Mouse (Mus musculus): ENCODE measurements at regions not wholly inside any gene's neighbourhood (a gene's known extent, or its start where the extent isn't known, plus 50 kb on each side); places are given as distances from the start of the nearest gene placed in this dataset.

DNA sequence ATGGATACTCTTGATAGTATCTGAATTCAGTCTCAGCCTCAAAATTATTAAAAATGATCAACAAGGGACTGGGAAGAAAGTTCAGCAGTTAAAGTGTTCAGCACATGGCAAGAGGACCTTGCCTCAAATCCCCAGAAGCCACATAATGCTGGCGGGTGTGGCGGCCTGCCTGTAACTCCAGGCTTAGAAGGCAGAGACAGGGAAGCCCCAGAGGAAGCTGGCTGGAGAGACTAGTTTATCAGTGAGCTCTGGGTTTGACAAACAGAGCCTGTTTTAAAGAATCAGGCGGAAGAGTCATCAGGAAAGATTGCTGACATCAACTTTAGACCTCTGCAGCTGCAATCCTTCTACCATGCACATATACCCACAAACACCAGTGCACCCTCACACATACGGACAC lies 52.1 kb upstream of the Fyn start:
- no peak for DNase-seq

DNA sequence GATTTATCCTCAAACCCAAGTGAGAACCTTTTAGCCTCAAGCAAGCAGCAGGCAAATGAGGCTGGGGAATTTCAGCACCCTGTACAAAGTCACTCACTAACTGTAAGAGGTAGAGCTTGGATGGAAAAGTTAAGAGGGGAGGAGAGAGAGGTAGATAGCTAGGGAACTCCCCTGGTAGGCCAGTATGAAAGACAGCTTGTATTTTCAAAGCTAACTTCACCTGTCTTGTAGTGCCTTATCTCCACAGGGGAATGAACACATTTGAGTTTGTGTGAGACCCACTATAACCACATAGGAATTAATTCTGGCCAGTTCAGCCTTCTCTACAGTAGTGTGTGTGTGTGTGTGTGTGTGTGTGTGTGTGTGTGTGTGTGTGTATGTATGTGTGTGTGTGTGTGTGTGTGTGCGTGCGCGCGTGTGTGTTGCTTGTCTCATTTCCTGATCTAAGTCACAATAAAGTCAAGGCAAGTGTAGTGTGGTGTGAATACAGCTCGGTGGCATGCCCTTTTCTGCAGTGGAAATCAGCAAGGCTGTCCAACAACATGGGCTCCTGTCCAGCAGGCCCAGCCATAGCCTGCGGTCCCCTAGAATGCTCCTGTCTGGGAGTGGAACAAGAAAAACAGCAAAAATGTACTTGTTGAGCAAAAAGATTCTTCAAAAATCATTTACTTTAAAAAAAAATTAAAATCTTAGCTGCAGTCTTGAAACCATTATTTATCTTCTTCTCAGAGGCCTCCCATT lies 53.1 kb upstream of the Fyn start:
- DNase-seq: no peak

DNA sequence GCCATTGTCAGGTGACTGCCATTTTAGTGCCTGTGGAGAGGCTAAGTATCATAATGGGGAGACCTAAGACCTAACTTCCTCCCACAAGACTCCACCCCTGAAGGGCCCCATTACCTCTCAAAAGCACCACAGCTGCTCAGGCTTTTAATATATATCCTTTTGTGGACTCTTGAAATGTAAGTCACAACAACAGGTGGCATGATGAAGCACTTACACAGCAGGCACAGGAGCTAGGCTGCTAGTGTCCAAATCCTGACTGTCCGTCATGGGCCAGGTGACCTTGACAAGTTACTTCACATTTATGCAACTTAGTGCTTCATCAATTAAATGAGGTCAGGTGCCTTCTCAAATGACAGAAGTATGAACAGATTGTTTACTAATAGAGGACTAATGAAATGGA lies 57.2 kb upstream of the Fyn start:
- DNase-seq: no peak

DNA sequence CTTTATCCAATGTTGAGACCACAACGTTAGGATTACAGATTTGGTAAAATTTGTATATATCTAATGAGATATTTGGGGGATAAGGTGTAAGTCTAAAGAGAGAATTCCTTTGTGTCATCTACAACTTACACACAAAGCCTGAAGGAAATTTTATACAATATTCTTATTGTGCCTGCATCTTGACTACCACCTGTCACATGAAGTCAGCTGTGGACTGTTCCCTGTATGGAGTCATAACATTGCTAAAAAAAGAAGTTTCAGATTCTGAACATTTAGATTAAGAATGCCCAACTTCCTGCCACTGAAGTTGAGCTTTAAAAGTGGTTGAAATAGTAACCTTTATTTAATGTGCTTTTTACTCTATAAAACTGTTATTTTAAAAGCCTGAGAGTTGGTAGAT lies 60.1 kb upstream of the Fyn start:
- DNase-seq: no peak

DNA sequence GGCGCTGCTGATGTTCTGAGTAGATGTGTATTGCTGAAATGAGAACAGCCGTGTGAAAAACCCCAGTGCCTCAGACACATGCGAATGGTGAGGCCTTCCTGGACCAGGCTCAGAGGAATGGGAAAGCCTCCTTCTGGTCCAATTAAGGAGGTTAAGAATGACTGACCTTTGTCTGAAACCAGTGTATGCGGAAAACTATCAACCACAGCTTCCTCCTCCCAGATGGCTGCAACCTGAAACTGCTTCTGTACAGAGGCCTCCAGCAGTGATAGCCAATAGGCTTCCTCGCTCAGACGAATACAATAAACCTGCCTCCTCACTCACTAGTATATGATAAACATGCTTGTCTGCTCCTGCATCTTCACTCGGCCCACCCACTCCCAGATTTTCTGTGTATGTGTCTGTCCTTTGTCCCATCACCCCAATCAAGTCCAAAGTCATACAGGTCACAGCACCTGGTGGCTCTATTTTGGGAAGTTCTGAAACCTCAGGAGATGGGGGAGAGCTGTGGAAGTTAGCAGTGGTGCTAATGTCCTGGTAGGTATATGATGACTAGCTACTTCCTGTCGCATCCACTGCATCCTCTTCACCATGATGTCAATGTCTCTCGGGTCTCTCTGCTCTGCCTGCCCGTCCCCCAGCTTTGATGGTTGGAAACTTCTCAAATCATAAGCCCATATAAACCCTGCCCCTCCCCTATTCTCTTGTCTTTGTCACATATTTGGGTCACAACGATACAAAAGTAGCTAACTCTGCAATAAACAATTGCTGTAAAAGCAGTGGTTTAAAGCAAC lies 75.8 kb upstream of the Fyn start:
- no peak for DNase-seq

DNA sequence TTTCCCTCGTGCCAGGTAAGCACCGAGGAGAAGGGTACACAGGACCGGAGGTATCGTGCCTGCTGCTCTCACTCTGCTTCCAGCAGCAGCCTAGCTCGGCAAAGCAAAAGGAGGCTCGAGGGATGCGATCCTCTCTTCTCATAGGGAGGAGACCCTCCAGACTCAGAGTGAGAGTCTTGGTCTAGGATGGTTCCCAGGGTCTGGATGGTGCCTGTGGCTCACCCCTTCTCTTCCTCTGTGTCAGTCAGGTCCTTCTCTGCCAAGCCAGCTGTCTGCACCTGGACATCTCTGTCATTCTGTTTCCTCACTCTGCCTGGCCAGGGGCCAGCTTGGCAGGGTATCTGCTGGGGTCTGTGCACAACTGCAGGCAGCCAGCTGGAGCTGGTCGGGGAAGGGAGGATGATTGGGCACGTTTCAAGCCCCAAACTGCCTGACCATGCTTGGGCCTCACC lies 76.9 kb upstream of the Fyn start:
- peak; percentile 21 for DNase-seq

DNA sequence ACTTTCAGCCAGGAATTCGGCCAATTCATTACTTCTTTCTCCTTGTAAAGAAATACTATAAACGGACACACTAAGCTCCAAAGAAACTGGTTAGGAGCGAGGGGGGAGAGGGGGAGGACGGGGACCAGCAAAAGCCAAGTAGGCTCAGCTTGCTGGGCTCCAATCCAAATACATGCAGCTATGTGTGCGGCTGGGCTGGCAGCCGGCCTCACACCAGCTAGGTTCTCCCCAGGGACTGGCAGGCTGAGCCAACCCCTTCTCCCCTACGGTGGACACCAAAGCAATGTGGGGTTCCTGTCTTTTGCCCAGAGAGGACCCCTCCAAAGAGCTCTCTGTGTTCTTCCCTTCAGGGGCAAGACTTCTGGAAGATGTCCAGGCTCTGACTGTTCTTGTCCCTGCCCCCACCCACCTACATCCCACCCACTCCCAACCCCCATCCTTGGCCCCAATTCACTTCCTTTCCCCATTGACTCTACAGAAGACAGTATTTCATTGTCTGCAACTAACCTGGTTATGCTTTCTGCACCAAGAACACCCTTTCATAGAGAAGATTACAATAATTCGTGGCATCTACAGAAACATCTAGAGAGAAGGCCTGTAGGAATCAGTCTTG lies 77.4 kb upstream of the Fyn start:
- DNase-seq: peak; percentile 13

DNA sequence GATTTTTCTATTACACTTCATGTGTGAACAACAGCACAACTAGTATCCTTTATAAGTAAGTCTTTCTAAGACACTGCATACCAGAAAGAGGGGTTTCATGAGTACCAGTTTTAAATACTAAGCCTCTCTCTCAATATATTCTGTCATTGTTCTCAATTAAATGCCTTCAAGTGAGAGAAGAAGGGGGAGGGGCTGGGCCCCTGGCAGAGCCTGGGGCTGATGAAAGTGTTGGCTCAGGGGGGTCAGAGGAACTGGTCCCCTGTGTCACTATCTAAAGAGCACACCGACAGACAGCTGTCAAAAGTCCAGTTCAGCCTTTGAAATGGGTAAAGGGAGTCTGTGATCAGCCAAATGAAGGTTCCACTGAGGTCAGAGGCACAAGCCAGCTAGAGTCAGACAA lies 78.4 kb upstream of the Fyn start:
- no peak for DNase-seq

DNA sequence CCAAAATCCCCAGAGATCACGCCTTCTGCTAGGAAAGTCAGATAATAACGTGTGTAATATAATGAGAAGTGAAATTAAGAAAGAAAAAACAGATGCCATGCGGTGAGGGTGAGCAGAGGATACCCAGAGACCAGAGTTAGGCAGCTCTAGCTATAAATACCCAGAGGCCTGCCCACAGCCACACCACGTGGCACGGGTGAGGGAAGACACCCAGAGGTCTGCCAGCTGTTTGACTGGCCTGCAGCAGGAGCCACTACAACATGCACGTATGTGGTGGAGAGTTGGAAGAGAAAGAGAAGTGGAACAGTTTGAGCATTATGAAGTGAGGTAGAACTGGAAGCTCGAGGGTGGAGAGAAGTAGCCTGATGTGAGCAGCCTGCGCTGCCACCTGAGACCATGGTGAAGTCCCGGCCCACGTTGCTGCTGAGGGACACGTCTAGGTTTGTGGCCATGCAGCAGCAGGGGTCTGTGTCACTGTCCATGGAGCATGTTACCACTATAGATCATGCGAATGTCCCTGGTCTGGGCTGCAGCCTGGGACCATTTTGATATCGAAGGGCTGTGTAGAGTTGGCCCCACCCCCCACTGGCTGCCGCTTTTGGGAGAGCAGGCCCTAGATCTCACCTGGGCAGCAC lies 88.2 kb upstream of the Fyn start:
- DNase-seq: no peak

DNA sequence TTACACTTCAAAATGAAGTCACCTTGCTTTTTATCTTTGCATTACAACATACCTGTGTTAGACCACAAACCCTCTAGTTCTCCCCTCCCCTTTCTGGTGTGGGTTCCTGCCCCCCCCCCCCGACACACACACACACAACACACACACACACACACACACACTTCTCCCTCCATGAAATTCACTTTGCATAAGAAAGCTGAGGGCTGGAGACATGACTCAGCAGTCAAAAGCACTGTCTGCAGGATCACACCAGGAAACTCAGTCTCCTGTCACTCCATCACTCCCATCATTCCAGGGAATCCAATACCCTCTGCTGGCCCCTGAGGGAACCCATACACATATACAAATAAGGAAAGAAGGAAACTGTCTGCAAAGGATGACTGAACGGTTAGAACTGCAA lies 94.5 kb upstream of the Fyn start:
- DNase-seq: no peak

DNA sequence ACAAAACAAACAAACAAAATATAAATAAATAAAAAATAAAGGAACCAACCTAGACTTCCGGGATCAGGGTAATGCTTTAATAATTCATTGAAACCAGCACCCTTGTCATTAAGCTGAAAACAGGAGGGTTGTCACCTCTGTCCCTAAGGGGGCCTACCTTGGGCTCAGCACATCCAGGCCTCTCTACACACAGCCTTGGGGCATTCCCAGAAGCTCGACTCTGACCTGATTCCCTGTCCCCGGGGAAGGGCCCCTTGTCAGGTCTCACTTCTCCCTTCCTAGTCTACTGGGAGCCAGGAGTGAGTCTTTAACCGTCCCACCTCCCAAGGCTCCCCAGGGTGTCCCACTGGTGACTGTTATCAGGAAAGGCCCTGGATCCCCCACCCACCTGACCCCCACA lies 95.2 kb upstream of the Fyn start:
- DNase-seq: no peak

DNA sequence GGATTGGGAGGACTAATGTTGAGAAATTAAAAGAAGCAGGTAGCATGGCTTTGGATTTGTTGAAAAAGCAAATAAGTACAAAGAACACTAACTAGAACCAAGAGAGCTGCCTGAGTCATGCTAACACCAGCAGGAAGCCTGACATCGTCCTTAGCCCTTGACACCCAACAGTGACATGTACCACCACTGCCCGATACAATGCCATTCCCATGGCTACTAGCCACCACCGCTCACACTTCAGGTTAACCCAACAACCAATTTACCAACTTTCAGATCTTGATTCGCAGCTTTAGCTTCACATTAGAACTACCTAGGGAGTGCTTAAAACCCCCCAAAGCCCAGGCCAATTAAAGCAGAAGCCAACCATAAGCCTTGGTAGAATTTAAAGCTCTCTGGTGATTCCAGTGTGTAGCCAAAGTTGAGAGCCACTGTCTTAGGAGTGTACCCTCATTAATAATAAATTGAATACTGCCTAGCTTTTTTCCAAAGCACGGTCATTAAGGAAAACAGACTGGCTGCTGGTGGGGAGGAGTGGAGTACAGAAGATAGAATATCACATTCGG lies 96.2 kb upstream of the Fyn start:
- no peak for DNase-seq

DNA sequence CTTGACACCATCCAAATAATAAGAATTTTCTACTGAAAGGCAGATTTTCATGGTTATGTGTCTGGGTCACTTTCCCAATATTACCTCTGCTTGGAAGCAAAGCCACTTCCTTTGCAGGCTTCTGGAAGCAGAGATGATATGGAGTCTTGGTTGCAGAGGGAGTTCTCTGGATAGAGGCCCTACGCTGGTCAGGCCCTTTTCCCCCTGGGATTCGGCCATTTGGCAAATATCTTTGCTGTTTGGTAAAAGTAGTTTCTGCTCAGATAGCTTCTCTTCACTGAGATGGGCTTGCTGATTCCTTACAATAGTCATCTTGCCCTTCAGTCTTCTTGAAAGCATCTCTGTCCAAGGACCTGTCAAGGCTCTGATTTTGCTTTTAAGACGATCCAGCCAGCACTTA lies 98.2 kb upstream of the Fyn start:
- no peak for DNase-seq

DNA sequence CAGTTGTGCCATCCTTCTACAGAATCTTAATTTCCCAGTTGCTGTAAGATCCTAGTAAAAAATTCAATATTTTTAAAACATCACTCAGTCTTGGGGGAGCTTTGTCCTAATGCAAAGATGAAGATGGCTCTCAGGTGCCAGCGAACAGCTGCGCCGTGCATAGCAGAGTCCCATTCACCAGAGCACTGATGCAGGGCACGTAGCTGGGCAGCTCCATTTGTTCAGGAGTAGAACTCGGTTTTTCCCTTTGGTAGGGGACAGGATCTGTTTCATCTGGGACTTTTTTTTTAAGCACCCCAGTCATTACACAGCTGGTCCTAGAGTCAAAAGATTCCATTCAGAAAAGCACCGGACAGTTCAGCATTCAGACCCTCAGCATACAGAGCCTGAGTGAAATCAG lies 101.4 kb upstream of the Fyn start:
- no peak for DNase-seq

DNA sequence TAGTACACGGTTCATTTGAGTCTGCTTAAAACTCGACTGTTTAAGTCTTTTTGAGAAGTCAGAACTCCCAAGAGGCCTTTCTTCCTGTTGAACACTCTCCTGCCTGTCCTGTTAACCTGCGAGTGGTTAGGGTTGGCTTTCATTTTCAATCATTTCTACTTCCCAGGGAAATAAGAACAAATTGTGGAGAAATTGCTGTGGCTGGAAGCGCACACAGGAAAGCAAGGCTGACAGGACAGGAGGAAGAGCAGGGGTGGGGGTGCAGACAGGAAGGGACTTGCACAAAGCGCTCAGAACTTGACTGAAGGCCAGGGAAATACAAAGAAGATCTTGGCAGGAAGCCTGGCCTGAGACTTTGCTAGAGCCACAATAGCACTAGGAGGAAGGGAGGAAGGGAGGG lies 102.2 kb upstream of the Fyn start:
- DNase-seq: peak; percentile 70

DNA sequence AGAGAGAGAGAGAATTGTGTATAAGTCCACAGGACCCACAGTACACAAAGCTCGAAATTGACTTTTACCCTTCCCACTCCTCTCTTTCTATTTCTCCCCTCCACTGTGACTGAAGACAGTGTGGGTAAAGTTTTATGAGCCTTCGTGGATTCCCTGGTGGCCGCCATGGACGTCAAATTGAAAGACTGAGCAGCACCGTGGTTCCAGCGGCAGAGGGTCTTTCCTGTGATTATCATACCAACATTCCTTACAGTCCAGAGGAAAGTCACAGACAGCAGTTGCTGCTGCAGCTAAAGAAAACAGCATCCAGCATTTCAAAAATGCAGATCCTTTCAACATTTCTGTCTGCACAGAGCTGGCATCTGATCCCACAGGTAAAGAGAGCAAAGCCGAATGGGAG lies 98.9 kb upstream of the Ccn6 start:
- no peak for DNase-seq

DNA sequence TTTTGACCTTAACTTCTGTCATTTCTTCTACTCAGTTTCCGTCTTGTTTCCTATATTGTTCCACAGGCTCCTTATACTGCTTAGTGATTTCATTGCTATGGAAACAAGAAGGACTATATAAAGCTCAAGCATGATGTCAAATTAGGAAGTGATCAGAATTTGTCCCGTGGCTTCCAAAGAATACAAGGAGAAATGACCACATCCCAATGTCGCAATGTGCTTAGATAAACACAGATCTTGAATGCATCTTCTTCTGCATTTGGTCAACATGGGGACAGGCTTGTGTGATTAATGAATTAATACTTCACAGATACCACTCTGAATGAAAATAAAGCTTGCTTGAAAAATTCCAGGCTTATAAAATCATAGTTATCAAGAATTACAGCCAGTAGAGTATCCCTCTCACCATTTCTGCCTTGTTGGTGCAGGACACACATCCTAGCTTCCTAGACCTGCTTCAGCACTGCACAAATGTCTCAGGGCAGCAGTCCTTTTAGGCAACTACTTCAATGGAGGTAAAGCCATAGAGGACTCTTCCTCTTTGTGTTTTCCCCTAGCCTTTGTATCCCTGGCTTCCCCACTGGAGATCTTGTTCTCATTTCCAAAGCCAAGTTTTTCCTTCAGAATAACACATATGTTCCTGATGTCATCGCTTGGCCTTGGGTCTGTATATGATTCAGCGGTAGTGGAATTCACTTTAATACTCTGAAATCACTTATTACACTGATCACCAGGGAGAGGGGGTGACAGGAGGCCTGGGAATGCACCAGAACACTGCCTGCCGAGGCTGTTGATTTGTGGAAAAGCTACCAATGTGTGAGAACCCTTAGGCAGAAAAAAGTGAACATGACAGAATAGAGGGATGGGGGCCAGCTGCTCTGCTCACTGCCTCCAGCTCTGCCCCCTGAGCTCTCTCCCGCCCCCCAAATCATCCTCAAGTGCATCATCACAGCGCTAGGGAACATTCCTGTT lies 97.9 kb upstream of the Ccn6 start:
- DNase-seq: peak; percentile 38

DNA sequence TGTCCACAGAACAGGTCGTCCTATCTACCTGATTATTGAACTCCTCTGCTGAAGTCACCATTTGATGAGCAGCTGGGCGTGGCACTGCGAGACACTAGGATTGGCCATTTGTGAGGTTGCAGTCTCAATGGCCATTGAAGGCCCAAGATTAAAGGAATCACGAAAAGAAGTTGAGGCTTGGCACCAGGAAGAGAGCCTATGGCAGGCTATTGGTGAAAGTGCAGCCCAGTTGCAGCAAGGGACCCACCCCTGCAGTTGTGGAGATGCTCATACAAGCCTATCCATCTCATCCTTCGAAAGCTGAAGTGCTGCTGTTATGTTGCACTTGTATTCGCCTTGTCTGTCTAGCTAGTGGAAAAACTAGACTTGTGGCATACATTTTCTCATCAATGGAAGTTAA lies 96.5 kb upstream of the Ccn6 start:
- DNase-seq: no peak

DNA sequence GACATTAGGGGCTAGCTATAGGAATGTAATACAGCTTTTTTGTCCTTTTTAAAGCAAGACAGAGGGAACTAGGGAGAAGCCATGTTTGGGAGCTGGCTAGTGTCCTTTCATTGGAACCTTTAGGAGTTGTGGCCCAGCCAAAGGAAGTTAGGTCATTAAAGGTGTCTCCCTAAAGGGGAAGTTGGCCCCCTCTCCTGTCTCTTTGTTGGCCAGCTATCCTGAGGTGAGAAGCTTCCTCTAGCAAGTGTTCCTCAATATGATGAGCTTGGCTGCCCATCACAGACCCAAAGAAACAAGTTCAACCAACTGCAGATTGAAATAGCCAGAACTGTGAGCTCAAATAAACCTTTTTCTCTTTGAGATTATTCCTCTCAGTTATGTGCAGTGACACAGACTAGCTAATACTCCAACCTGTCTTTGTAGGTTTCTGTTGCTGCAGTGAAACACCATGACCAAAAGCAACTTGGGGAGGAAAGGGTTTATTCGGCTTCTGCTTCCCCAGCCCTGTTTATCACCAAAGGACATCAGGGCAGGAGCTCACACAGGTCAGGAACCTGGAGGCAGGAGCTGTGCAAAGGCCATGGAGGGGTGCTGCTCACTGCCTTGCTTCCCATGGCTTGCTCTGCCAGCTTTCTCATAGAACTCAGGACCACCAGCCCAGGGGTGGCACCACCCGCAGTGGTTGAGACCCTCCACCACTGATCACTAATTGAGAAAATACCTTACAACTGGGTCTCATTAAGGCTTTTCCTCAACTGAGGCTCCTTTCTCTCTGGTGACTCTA lies 94.0 kb upstream of the Ccn6 start:
- DNase-seq: no peak

DNA sequence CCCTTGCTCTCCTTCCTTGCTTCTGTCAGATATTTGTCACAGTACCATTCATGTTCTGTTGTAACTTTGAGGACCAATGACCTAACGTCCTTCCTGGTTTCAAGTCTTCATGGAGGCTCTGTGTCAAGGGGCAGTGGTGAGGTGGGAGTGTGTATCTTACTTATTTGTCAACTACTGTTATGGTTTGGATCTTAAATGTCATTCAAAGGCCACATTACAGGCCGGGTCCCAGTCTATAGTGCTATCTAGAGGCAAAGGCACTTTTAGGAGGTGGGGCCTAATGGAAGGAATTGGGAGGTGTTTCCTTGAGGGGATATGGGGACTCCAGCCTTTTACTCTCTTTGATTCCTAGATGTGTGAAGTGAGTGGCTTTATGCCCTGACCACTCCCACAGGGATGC lies 91.0 kb upstream of the Ccn6 start:
- no peak for DNase-seq

DNA sequence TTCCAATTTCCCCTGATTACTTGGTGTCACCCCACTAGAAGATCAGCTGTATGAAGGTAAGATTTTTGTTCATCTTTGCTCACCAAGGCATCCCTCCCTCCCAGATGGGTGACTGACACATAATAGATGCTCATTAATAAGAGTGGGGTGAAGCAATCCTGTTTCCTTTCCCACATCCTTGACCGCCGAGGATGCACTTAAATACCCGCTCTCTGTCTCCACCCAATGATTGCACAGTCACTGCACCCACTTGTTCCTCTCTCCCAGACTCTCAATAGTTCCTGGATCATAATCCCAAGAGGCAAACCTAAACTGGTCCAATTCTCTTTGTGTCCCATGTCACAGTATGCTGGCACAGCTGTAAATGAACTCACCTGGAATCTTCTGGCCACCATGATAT lies 86.4 kb upstream of the Ccn6 start:
- DNase-seq: no peak

Measured in retina, postnatal 1 day (tissue).